Mouse (Mus musculus): Measurements from ENCODE around the gene Tenm2. TPM values are rescaled to one million over a fixed set of nuclear protein-coding genes. Genes with fewer than 3 reads are reported as not detected.

The Tenm2 gene
- polyA plus RNA-seq, 1 experiment = 0.61 TPM

DNA sequence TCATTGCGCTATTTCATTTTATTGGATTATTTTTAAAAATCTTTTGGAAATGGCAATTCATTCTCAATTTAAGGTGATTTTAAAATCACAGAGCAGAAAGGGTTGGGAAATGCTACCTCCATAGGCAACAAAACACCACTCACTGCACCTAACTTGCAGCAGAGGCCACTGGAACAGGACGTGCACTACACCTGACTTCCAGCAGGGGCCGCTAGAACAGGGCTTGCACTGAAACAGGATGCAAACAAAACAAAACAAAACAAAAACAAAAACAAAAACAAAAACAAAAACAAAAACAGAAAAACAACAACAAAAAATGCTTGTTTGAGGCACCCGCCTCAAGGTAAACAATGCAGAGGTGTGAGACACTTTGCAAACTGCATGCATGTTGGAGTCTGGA lies 324.4 kb downstream of the Tenm2 start:
- no peak overlapping the region for H3K27ac ChIP-seq (ENCODE audit: insufficient read depth, low read depth, low read length)
- no peaks in the 10 kb centered on the region for H3K36me3 ChIP-seq (ENCODE audit: control insufficient read depth, insufficient read depth, low read length)
- H3K4me1 ChIP-seq (ENCODE audit: control insufficient read depth, insufficient read depth, low read length) = no peaks in the 10 kb centered on the region
- 78% methylated on average over 4 of the region's 4 CpGs for WGBS
- peak; percentile 9 for DNase-seq
- H3K4me3 ChIP-seq (ENCODE audit: insufficient read depth, low read depth, low read length) = no peak overlapping the region
- no peak for TF ChIP-seq POLR2A (IDR thresholded peaks at IDR 0.05; ENCODE audit: low read depth, low read length)
- TF ChIP-seq CTCF (conservative IDR thresholded peaks at IDR 0.05; ENCODE audit: insufficient read depth, insufficient read length, low read depth, low read length) = peak; percentile 48
- H3K27me3 ChIP-seq (replicated peaks; ENCODE audit: control insufficient read depth, insufficient read depth, low read length) = no peaks in the 10 kb centered on the region

- H3K4me1 ChIP-seq (ENCODE audit: control insufficient read depth, insufficient read depth, low read length) = no peaks in the 10 kb centered on the region
- no peak for DNase-seq
- no peak overlapping the region for H3K27ac ChIP-seq (ENCODE audit: insufficient read depth, low read depth, low read length)
- H3K36me3 ChIP-seq (ENCODE audit: control insufficient read depth, insufficient read depth, low read length) = no peaks in the 10 kb centered on the region
- H3K4me3 ChIP-seq (ENCODE audit: insufficient read depth, low read depth, low read length) = no peak overlapping the region
- 75% methylated on average over 1 of the region's 1 CpGs for WGBS
- no peak for TF ChIP-seq POLR2A (IDR thresholded peaks at IDR 0.05; ENCODE audit: low read depth, low read length)
- TF ChIP-seq CTCF (conservative IDR thresholded peaks at IDR 0.05; ENCODE audit: insufficient read depth, insufficient read length, low read depth, low read length) = no peak
- H3K27me3 ChIP-seq (replicated peaks; ENCODE audit: control insufficient read depth, insufficient read depth, low read length) = no peaks in the 10 kb centered on the region
Observed at GRCm38 (mm10) chr11:36909036-36909435, 326.7 kb downstream of the Tenm2 start.

DNA sequence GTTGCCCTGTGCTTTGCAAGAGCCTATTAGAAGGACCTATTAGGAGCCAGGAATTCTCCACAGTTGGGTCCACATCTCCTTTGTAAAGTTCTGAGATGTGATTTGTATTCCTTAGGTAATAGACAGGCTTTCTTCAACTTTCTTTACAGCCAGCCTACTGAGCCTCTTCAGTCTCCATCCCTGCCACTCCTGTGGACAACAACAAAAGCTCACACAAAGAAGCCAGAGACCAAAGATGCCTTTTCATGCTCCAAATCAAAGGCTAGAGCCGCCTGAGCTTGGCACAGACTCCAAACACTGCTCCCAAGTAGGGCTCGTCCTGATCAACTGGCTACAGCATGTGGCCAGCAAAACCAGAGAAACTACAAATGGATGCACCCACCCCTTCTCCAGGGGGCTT lies 333.5 kb downstream of the Tenm2 start:
- Histone ChIP-seq H3K27me3 (replicated peaks; ENCODE audit: control insufficient read depth, insufficient read depth, low read length) (no peaks in the 10 kb centered on the region), H3K4me1 (ENCODE audit: control insufficient read depth, insufficient read depth, low read length) (no peaks in the 10 kb centered on the region), H3K27ac (ENCODE audit: insufficient read depth, low read depth, low read length) (no peak overlapping the region), H3K36me3 (ENCODE audit: control insufficient read depth, insufficient read depth, low read length) (no peaks in the 10 kb centered on the region), H3K4me3 (ENCODE audit: insufficient read depth, low read depth, low read length) (no peak overlapping the region)
- 62% methylated on average over 2 of the region's 2 CpGs for WGBS
- no peak for DNase-seq
- TF ChIP-seq CTCF (conservative IDR thresholded peaks at IDR 0.05; ENCODE audit: insufficient read depth, insufficient read length, low read depth, low read length) (no peak), POLR2A (IDR thresholded peaks at IDR 0.05; ENCODE audit: low read depth, low read length) (no peak)

GRCm38 (mm10) chr11:36893061-36893460 lies 342.7 kb downstream of the Tenm2 start:
- no peaks in the 10 kb centered on the region for H3K36me3 ChIP-seq (ENCODE audit: control insufficient read depth, insufficient read depth, low read length)
- DNase-seq = no peak
- H3K4me1 ChIP-seq (ENCODE audit: control insufficient read depth, insufficient read depth, low read length) = no peaks in the 10 kb centered on the region
- H3K4me3 ChIP-seq (ENCODE audit: insufficient read depth, low read depth, low read length) = no peak overlapping the region
- no peak for TF ChIP-seq POLR2A (IDR thresholded peaks at IDR 0.05; ENCODE audit: low read depth, low read length)
- 67% methylated on average over 3 of the region's 3 CpGs for WGBS
- H3K27me3 ChIP-seq (replicated peaks; ENCODE audit: control insufficient read depth, insufficient read depth, low read length) = no peaks in the 10 kb centered on the region
- no peak overlapping the region for H3K27ac ChIP-seq (ENCODE audit: insufficient read depth, low read depth, low read length)

DNA sequence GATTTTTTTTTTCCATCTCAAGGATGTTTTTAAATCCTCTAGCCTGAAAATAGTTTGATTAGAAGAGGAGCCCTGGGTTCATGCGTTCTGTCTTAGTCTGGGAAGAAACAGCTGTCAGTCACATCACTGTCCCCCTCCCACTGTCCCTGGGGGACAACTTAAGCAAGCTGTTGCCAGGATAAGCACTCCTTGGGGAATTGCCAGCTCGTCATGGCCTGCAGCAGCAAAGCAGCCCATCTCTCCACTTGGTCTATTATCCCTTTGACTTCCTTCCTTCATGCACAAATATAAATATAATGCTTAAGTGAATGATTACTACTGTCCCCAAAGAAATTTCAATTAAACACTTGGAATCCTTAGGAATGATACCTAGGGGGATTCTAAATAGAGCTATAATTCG lies 344.7 kb downstream of the Tenm2 start:
- no peak overlapping the region for H3K4me3 ChIP-seq (ENCODE audit: insufficient read depth, low read depth, low read length)
- TF ChIP-seq POLR2A (IDR thresholded peaks at IDR 0.05; ENCODE audit: low read depth, low read length) (no peak), CTCF (conservative IDR thresholded peaks at IDR 0.05; ENCODE audit: insufficient read depth, insufficient read length, low read depth, low read length) (no peak)
- DNase-seq = no peak
- 58% methylated on average over 3 of the region's 3 CpGs for WGBS
- no peaks in the 10 kb centered on the region for H3K36me3 ChIP-seq (ENCODE audit: control insufficient read depth, insufficient read depth, low read length)
- H3K4me1 ChIP-seq (ENCODE audit: control insufficient read depth, insufficient read depth, low read length) = no peaks in the 10 kb centered on the region
- H3K27ac ChIP-seq (ENCODE audit: insufficient read depth, low read depth, low read length) = no peak overlapping the region
- H3K27me3 ChIP-seq (replicated peaks; ENCODE audit: control insufficient read depth, insufficient read depth, low read length) = no peaks in the 10 kb centered on the region

DNA sequence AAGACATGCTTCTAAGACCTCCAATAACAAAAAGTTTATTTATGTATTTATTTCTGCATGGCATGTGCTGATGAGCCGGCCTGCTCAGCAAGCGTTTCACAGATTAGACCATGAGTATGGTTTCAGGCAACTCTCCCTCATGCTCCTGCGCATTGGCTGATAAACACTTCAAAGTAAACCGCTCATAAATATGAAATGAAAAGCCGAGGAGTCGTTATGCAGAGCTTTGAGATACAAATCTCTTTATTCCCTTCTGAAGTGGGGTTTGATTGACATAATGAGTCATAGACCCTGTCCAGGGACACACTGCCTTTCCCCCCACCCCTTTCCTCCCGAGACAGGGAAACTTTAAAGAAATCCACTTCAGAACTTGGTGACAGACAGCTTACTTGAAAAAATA lies 348.3 kb downstream of the Tenm2 start:
- no peak overlapping the region for H3K27ac ChIP-seq (ENCODE audit: insufficient read depth, low read depth, low read length)
- TF ChIP-seq POLR2A (IDR thresholded peaks at IDR 0.05; ENCODE audit: low read depth, low read length) (no peak), CTCF (conservative IDR thresholded peaks at IDR 0.05; ENCODE audit: insufficient read depth, insufficient read length, low read depth, low read length) (no peak)
- no peak for DNase-seq
- H3K4me3 ChIP-seq (ENCODE audit: insufficient read depth, low read depth, low read length) = no peak overlapping the region
- WGBS = 55% methylated on average over 7 of the region's 7 CpGs
- H3K4me1 ChIP-seq (ENCODE audit: control insufficient read depth, insufficient read depth, low read length) = no peaks in the 10 kb centered on the region
- H3K27me3 ChIP-seq (replicated peaks; ENCODE audit: control insufficient read depth, insufficient read depth, low read length) = no peaks in the 10 kb centered on the region
- H3K36me3 ChIP-seq (ENCODE audit: control insufficient read depth, insufficient read depth, low read length) = no peaks in the 10 kb centered on the region

DNA sequence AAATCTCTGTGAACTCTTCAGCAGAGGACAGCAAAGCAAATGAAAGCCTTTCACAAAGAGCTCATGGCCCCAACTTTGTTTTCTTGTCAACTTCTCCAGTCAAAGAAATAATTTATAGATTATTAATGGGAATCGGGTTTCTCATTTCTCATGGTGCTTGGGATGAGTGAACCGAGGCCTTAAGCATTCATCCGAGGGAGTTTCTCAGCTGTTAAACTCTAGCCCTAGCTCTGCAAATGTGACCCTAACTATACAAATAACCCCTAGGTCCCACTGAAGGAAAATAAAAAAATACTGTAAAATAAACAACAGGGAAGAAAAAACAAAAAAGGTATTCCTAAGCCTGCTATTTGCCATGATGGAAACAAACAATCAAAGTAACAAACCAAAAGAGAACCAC lies 349.6 kb downstream of the Tenm2 start:
- TF ChIP-seq CTCF (conservative IDR thresholded peaks at IDR 0.05; ENCODE audit: insufficient read depth, insufficient read length, low read depth, low read length) (no peak), POLR2A (IDR thresholded peaks at IDR 0.05; ENCODE audit: low read depth, low read length) (no peak)
- Histone ChIP-seq H3K27me3 (replicated peaks; ENCODE audit: control insufficient read depth, insufficient read depth, low read length) (no peaks in the 10 kb centered on the region), H3K27ac (ENCODE audit: insufficient read depth, low read depth, low read length) (no peak overlapping the region), H3K36me3 (ENCODE audit: control insufficient read depth, insufficient read depth, low read length) (no peaks in the 10 kb centered on the region), H3K4me1 (ENCODE audit: control insufficient read depth, insufficient read depth, low read length) (no peaks in the 10 kb centered on the region), H3K4me3 (ENCODE audit: insufficient read depth, low read depth, low read length) (no peak overlapping the region)
- 41% methylated on average over 3 of the region's 3 CpGs for WGBS
- DNase-seq = no peak

DNA sequence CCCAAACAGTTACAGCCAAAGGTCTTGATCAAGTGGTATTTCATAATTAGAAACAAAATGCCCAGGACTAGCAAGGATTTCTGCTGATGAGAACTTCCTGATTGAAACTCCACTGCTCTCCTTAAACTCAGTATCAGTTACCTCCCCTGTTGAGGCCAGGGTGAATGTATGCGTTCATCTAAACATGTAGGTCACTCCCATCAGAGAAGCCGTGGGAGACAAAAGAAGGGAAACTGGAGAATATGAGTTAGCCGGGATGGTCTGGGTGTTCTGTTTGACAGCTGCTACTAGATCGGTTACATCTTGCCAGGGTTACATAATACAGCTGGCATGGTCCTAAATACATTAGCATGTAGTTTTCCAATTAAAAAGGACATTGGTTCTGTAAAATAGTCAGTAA lies 362.8 kb downstream of the Tenm2 start:
- no peak for TF ChIP-seq CTCF (conservative IDR thresholded peaks at IDR 0.05; ENCODE audit: insufficient read depth, insufficient read length, low read depth, low read length)
- no peak for TF ChIP-seq POLR2A (IDR thresholded peaks at IDR 0.05; ENCODE audit: low read depth, low read length)
- H3K27ac ChIP-seq (ENCODE audit: insufficient read depth, low read depth, low read length) = no peak overlapping the region
- H3K4me3 ChIP-seq (ENCODE audit: insufficient read depth, low read depth, low read length) = no peak overlapping the region
- no peaks in the 10 kb centered on the region for H3K27me3 ChIP-seq (replicated peaks; ENCODE audit: control insufficient read depth, insufficient read depth, low read length)
- no peak for DNase-seq
- H3K36me3 ChIP-seq (ENCODE audit: control insufficient read depth, insufficient read depth, low read length) = no peaks in the 10 kb centered on the region
- WGBS = 22% methylated on average over 4 of the region's 4 CpGs
- H3K4me1 ChIP-seq (ENCODE audit: control insufficient read depth, insufficient read depth, low read length) = no peaks in the 10 kb centered on the region

Data from kidney, adult 2 months (tissue).